ENCODE assay signal across 9 mouse cellular contexts in the genomic region with DNA sequence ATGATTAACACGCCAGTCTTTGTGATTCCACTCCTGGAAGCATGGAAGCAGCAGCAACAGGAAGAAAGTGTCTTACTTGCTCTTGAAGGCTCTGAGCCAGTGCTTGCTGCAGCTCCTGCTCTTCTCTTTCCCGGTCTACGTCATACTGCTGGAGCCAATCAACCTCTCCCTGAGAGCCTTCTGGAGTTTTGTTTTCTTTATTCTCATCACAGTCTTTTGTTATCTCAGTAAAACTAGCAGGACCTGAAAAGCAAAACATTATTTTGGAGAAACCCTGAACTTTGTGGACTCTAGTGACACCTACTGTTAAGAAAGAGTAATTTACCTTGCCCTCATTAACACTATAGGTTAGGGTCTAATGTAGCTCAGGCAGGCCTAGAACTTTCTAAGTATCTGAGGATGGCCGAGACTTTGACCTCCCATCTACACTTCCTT. TPM values are rescaled to one million over a fixed set of nuclear protein-coding genes. Genes with fewer than 3 reads are reported as not detected.
DNase-seq lines count a peak whose midpoint lies in the region; ATAC-seq lines count a peak whose summit lies in the region.
"Had no signal": no experiment of that assay in that cellular context is flagged by ENCODE, and none has a peak within 500 bp of the region (broad histone marks: within the 10 kb centered on the region; RNA-seq: fewer than 3 reads in every experiment).

No protein-coding gene starts in this region.

- no peak overlapping the region for H3K4me3 ChIP-seq in forebrain, embryonic 13.5 days
- H3K4me3 ChIP-seq in forebrain, embryonic 11.5 days (ENCODE audit: low read depth, low read length) = no peak overlapping the region
- H3K4me3 ChIP-seq in heart, embryonic 15.5 days = no peak overlapping the region
- H3K4me3 ChIP-seq in stomach, embryonic 15.5 days (replicated peaks) = no peak overlapping the region
- H3K4me3 ChIP-seq: megakaryocyte, embryonic 14.5 days had no signal

- H3K4me1 ChIP-seq in forebrain, embryonic 13.5 days = no peaks in the 10 kb centered on the region
- no peaks in the 10 kb centered on the region for H3K4me1 ChIP-seq in forebrain, embryonic 11.5 days (replicated peaks; ENCODE audit: control insufficient read depth, insufficient read depth, low read length)
- H3K4me1 ChIP-seq in heart, embryonic 15.5 days (replicated peaks) = no peaks in the 10 kb centered on the region
- no peaks in the 10 kb centered on the region for H3K4me1 ChIP-seq in stomach, embryonic 15.5 days

- no peak overlapping the region for H3K9ac ChIP-seq in forebrain, embryonic 13.5 days
- H3K9ac ChIP-seq in forebrain, embryonic 11.5 days (ENCODE audit: low read length) = no peak overlapping the region
- H3K9ac ChIP-seq in heart, embryonic 15.5 days = no peak overlapping the region
- H3K9ac ChIP-seq in stomach, embryonic 15.5 days = no peak overlapping the region

- no peak overlapping the region for H3K4me2 ChIP-seq in forebrain, embryonic 13.5 days
- H3K4me2 ChIP-seq in forebrain, embryonic 11.5 days (ENCODE audit: low read depth, low read length, severe bottlenecking) = no peak overlapping the region
- no peak overlapping the region for H3K4me2 ChIP-seq in heart, embryonic 15.5 days
- H3K4me2 ChIP-seq in stomach, embryonic 15.5 days = no peak overlapping the region

- no peak for DNase-seq in forebrain, embryonic 11.5 days (ENCODE audit: low spot score)
- DNase-seq in 3134 (ENCODE audit: extremely low read depth, insufficient read length, low spot score) (peak; percentile 19), ZHBTc4 (ENCODE audit: low read depth, low spot score) (peak; percentile 54)
- DNase-seq in kidney, postnatal 36 days = peak; percentile 35 to 59
- no peak for DNase-seq in testis, postnatal 14 days (ENCODE audit: low spot score)

- H3K9me3 ChIP-seq in forebrain, embryonic 13.5 days (replicated peaks) = no peaks in the 10 kb centered on the region
- no peaks in the 10 kb centered on the region for H3K9me3 ChIP-seq in forebrain, embryonic 11.5 days (ENCODE audit: control insufficient read depth, low read length)
- H3K9me3 ChIP-seq in heart, embryonic 15.5 days (replicated peaks) = no peaks in the 10 kb centered on the region
- no peaks in the 10 kb centered on the region for H3K9me3 ChIP-seq in stomach, embryonic 15.5 days
- H3K9me3 ChIP-seq: megakaryocyte, embryonic 14.5 days had no signal

- peaks cover 82% of the 10 kb centered on the region for H3K36me3 ChIP-seq in forebrain, embryonic 13.5 days (ENCODE audit: poor library complexity, severe bottlenecking)
- H3K36me3 ChIP-seq in forebrain, embryonic 11.5 days (ENCODE audit: control insufficient read depth, insufficient read depth, low read length) = peaks cover 4% of the 10 kb centered on the region
- H3K36me3 ChIP-seq in heart, embryonic 15.5 days = peaks cover 52% of the 10 kb centered on the region
- H3K36me3 ChIP-seq in stomach, embryonic 15.5 days = peaks cover 14% of the 10 kb centered on the region; the same call in 1 of the 2 replicates

- H3K27me3 ChIP-seq in forebrain, embryonic 13.5 days = no peaks in the 10 kb centered on the region
- no peaks in the 10 kb centered on the region for H3K27me3 ChIP-seq in forebrain, embryonic 11.5 days (ENCODE audit: control insufficient read depth, insufficient read depth, low read length)
- no peaks in the 10 kb centered on the region for H3K27me3 ChIP-seq in heart, embryonic 15.5 days
- H3K27me3 ChIP-seq in stomach, embryonic 15.5 days (replicated peaks) = no peaks in the 10 kb centered on the region
- H3K27me3 ChIP-seq: megakaryocyte, embryonic 14.5 days had no signal

- no peak overlapping the region for H3K27ac ChIP-seq in forebrain, embryonic 13.5 days
- no peak overlapping the region for H3K27ac ChIP-seq in forebrain, embryonic 11.5 days (ENCODE audit: low read depth, low read length)
- peak overlapping the region; percentile 28; the same call in 1 of the 2 replicates for H3K27ac ChIP-seq in heart, embryonic 15.5 days
- no peak overlapping the region; the same call in 1 of the 2 replicates for H3K27ac ChIP-seq in stomach, embryonic 15.5 days

- WGBS in forebrain, embryonic 13.5 days = 53% methylated on average over 4 of the region's 4 CpGs
- 68% methylated on average over 4 of the region's 4 CpGs for WGBS in forebrain, embryonic 11.5 days
- WGBS in heart, embryonic 15.5 days = 39% methylated on average over 4 of the region's 4 CpGs
- WGBS in stomach, embryonic 15.5 days = 45% methylated on average over 4 of the region's 4 CpGs

- peak; percentile 43; the same call in 1 of the 2 replicates for ATAC-seq in forebrain, embryonic 13.5 days
- ATAC-seq in forebrain, embryonic 11.5 days (replicated peaks; ENCODE audit: low FRiP score) = no peak
- 0 out of 2 replicates have a peak, but pooled peaks have one; percentile 50 for ATAC-seq in heart, embryonic 15.5 days (replicated peaks; ENCODE audit: insufficient number of reproducible peaks, insufficient read depth, low FRiP score, low read depth)
- ATAC-seq in stomach, embryonic 15.5 days (ENCODE audit: insufficient read depth, low FRiP score, low read depth) = peak; percentile 79

RNA-seq across cellular contexts. Expression of a gene that starts 43.5 kb away (rescaled TPM):
- polyA plus RNA-seq in forebrain, embryonic 13.5 days (2015; fragmentation: Nextera tagmentation; extraction: Ambion mirVana) = 0.18 and 0.28 TPM in 2 replicates
- polyA plus RNA-seq in forebrain, embryonic 11.5 days (2014; fragmentation: Nextera tagmentation; extraction: Ambion mirVana) = 0.13 and 0.21 TPM in 2 replicates
- 0.26 and 0.38 TPM in 2 replicates for polyA plus RNA-seq in heart, embryonic 15.5 days (2015; fragmentation: Nextera tagmentation; extraction: Ambion mirVana)
- 32.2 and 41.1 TPM in 2 replicates for polyA plus RNA-seq in stomach, embryonic 15.5 days (2015; fragmentation: Nextera tagmentation; extraction: Ambion mirVana)

RNA-seq across cellular contexts. Expression of a gene that starts 53.2 kb away (rescaled TPM):
- polyA plus RNA-seq in forebrain, embryonic 13.5 days (2015; fragmentation: Nextera tagmentation; extraction: Ambion mirVana) = 64.2 and 68.6 TPM in 2 replicates
- polyA plus RNA-seq in forebrain, embryonic 11.5 days (2014; fragmentation: Nextera tagmentation; extraction: Ambion mirVana) = 98.2 and 99.2 TPM in 2 replicates
- polyA plus RNA-seq in heart, embryonic 15.5 days (2015; fragmentation: Nextera tagmentation; extraction: Ambion mirVana) = 25.8 and 32.4 TPM in 2 replicates
- polyA plus RNA-seq in stomach, embryonic 15.5 days (2015; fragmentation: Nextera tagmentation; extraction: Ambion mirVana) = 51.1 and 57.6 TPM in 2 replicates

Comparison
In these comparisons a context has a peak if more than half of its experiments do, and no peak if none do; other contexts are left out.
1. DNase-seq: peak in 3134 (single experiment), ZHBTc4 (single experiment) and kidney, postnatal 36 days (2 of 2); none in forebrain, embryonic 11.5 days (single experiment) and testis, postnatal 14 days (single experiment).
2. RNA of a gene that starts 43.5 kb away (polyA plus RNA-seq): 32.2 to 41.1 TPM in stomach, embryonic 15.5 days; 0.18 to 0.28 TPM in forebrain, embryonic 13.5 days, 0.26 to 0.38 TPM in heart, embryonic 15.5 days and 0.13 to 0.21 TPM in forebrain, embryonic 11.5 days; every median in the first group is over 10 times any median in the second.